Comparison of ENCODE assay signal across 9 mouse cellular contexts in the genomic region with DNA sequence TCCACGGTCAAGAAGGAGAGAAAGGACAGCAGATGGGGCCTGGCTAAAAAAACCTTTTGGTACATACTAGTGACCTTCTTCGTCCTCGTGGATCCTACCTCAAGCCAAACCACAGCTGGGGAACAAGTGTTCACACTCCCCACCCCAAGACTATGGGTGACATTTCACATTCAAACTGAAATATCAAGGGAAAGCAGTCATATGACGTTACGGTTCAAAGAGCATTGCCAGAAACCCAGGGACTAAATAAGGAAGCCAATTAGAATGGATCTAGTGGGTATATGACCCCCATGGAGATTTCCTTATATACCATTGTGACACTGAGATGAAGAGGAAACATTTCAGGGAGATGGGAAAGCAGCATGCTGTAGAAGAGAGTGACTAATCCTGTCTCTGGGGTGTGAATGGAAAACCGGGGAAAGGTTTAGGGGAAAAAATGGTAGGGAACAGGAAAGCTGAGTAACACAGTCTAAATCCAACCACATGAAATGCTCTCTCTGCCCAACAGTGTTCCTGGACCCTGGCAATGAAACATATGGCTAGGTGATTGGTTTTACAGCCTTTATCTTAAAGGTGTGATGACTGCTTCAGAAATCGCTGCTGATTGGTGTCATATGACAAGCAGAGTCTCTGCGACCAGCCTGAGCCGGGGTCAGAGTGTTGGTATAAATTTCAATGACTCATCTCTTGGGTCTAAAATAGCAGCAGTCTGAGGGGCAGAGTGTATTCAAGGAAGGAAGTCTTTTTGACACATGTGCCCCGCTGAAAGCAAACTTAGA.
DNase-seq lines count a peak whose midpoint lies in the region; ATAC-seq and TF ChIP-seq lines count a peak whose summit lies in the region.
"Had no signal": no experiment of that assay in that cellular context is flagged by ENCODE, and none has a peak within 500 bp of the region (broad histone marks: within the 10 kb centered on the region; RNA-seq: fewer than 3 reads in every experiment).

No protein-coding gene starts in this region.

- TF ChIP-seq POLR2A in bone marrow macrophage, adult 2 months (IDR thresholded peaks at IDR 0.05; ENCODE audit: borderline replicate concordance, low read depth, low read length): no peak

- H3K9ac ChIP-seq in heart, embryonic 12.5 days: no peak overlapping the region
- no peak overlapping the region for H3K9ac ChIP-seq in intestine, postnatal 0 days (ENCODE audit: low read depth, low read length)

- H3K9me3 ChIP-seq in heart, embryonic 12.5 days (replicated peaks): no peaks in the 10 kb centered on the region
- no peaks in the 10 kb centered on the region for H3K9me3 ChIP-seq in intestine, postnatal 0 days (ENCODE audit: control insufficient read depth)

- H3ac ChIP-seq in C2C12 (ENCODE audit: control insufficient read depth, insufficient read length, low read depth): no peak overlapping the region

- H3K27me3 ChIP-seq in heart, embryonic 12.5 days (replicated peaks): no peaks in the 10 kb centered on the region
- H3K27me3 ChIP-seq in C2C12 (ENCODE audit: control insufficient read depth, insufficient read depth, insufficient read length): no peaks in the 10 kb centered on the region
- H3K27me3 ChIP-seq in intestine, postnatal 0 days (replicated peaks; ENCODE audit: control insufficient read depth, insufficient read depth, low read length): no peaks in the 10 kb centered on the region

- no peaks in the 10 kb centered on the region for H3K36me3 ChIP-seq in heart, embryonic 12.5 days
- no peaks in the 10 kb centered on the region for H3K36me3 ChIP-seq in C2C12 (ENCODE audit: control insufficient read depth, insufficient read depth)
- no peaks in the 10 kb centered on the region for H3K36me3 ChIP-seq in intestine, postnatal 0 days (ENCODE audit: control insufficient read depth, insufficient read depth)

- peak overlapping the region; percentile 69 for H3K27ac ChIP-seq in heart, embryonic 12.5 days (ENCODE audit: poor library complexity, severe bottlenecking)
- H3K27ac ChIP-seq in bone marrow macrophage, adult 2 months (ENCODE audit: insufficient read depth, low read depth, low read length): peak overlapping the region; percentile 73
- no peak overlapping the region for H3K27ac ChIP-seq in intestine, postnatal 0 days (ENCODE audit: low read depth, low read length)

- H3K4me3 ChIP-seq in heart, embryonic 12.5 days: no peak overlapping the region
- H3K4me3 ChIP-seq in C2C12 (ENCODE audit: insufficient read depth, poor library complexity, severe bottlenecking): no peak overlapping the region
- no peak overlapping the region for H3K4me3 ChIP-seq in bone marrow macrophage, adult 2 months (ENCODE audit: insufficient read depth, low read length)
- no peak overlapping the region for H3K4me3 ChIP-seq in intestine, postnatal 0 days (ENCODE audit: low read depth, low read length)

- H3K4me2 ChIP-seq in heart, embryonic 12.5 days: peak overlapping the region; percentile 36
- H3K4me2 ChIP-seq in intestine, postnatal 0 days (replicated peaks; ENCODE audit: low read depth): no peak overlapping the region

- no peak for DNase-seq in heart, adult 8-10 months (ENCODE audit: low spot score)
- no peak for DNase-seq in thymus, postnatal 10 days (ENCODE audit: low spot score in 2 of 2)
- no peak for DNase-seq in urinary bladder, adult 2 months (ENCODE audit: low spot score)
- DNase-seq: cerebellum, adult 11 months; lung, adult 18-20 months had no signal

- H3K4me1 ChIP-seq in heart, embryonic 12.5 days (replicated peaks): peaks cover 32% of the 10 kb centered on the region
- peaks cover 29% of the 10 kb centered on the region for H3K4me1 ChIP-seq in bone marrow macrophage, adult 2 months (ENCODE audit: control insufficient read depth, insufficient read depth, low read length)
- no peaks in the 10 kb centered on the region for H3K4me1 ChIP-seq in intestine, postnatal 0 days (replicated peaks; ENCODE audit: control insufficient read depth, insufficient read depth, low read length)

- no peaks in the 10 kb centered on the region for H3K79me3 ChIP-seq in C2C12 (ENCODE audit: low read depth)

- ATAC-seq in heart, embryonic 12.5 days (ENCODE audit: insufficient number of reproducible peaks, low FRiP score): peak; percentile 45; the same call in 1 of the 2 replicates
- peak; percentile 67 for ATAC-seq in intestine, postnatal 0 days

- 29% methylated on average over 10 of the region's 10 CpGs for WGBS in heart, embryonic 12.5 days
- WGBS in intestine, postnatal 0 days: 50% methylated on average over 10 of the region's 10 CpGs

- H3K79me2 ChIP-seq in C2C12 (ENCODE audit: control insufficient read depth, insufficient read depth): no peaks in the 10 kb centered on the region

- no peak for TF ChIP-seq CTCF in C2C12 (IDR thresholded peaks at IDR 0.05; ENCODE audit: control insufficient read depth, insufficient read depth, insufficient read length)
- no peak for TF ChIP-seq CTCF in bone marrow macrophage, adult 2 months (IDR thresholded peaks at IDR 0.05; ENCODE audit: low read depth, low read length)
- no peak for TF ChIP-seq CTCF in intestine, postnatal 0 days (IDR thresholded peaks at IDR 0.05; ENCODE audit: low read depth)

TF ChIP-seq in C2C12, 6 proteins besides CTCF, POLR2A, EP300 and RAD21:
- TF ChIP-seq MYOG (IDR thresholded peaks at IDR 0.05; ENCODE audit: control insufficient read depth, extremely low read depth, insufficient read length) (no peak), FOSL1 (IDR thresholded peaks at IDR 0.05; ENCODE audit: insufficient read depth, low read length, poor library complexity, severe bottlenecking) (no peak), USF1 (IDR thresholded peaks at IDR 0.05; ENCODE audit: low read depth) (peak; percentile 15)
